Mouse (Mus musculus) cerebellum, adult 2 months (tissue): ENCODE measurements around the gene Ahnak. TPM values are rescaled to one million over a fixed set of nuclear protein-coding genes. Genes with fewer than 3 reads are reported as not detected.

Experiments used
- DNase-seq, 2 experiments: peaks; one replicate each; pipeline ENCODE4 v3.0.0; 2021
- H3K27ac ChIP-seq: fragments of 200-500 bp; 2 replicates; pipeline ENCODE4 v1.5.1; 2012; ENCODE audit warnings: low read length, control low read depth, inconsistent platforms; ENCODE audit not compliant: insufficient read depth
- H3K27me3 ChIP-seq: fragments of 200-500 bp; 2 replicates; pipeline ENCODE4 v1.6.1; 2012; ENCODE audit warnings: inconsistent platforms, mild to moderate bottlenecking, low read length, moderate library complexity; ENCODE audit not compliant: control insufficient read depth, insufficient read depth
- H3K4me1 ChIP-seq: fragments of 200-500 bp; 2 replicates; pipeline ENCODE4 v1.6.1; 2011; ENCODE audit warnings: low read length; ENCODE audit not compliant: control insufficient read depth, insufficient read depth
- H3K4me3 ChIP-seq: fragments of 200-500 bp; replicated peaks from 2 replicates; pipeline ENCODE3; 2011; ENCODE audit warnings: mild to moderate bottlenecking, low read depth, low read length, control low read depth; ENCODE audit not compliant: insufficient read depth
- CTCF ChIP-seq: fragments of 200-500 bp; IDR thresholded peaks from 2 replicates; pipeline ENCODE4 v1.5.1; 2011; ENCODE audit warnings: low read depth, mild to moderate bottlenecking, control low read depth, low read length, moderate library complexity, borderline replicate concordance; ENCODE audit not compliant: insufficient read depth
- POLR2A ChIP-seq: fragments of 200-500 bp; IDR thresholded peaks from 2 replicates; pipeline ENCODE4 v1.6.1; 2011; ENCODE audit warnings: low read length, control low read depth, borderline replicate concordance; ENCODE audit not compliant: insufficient read depth
- WGBS: fragments of 180-500 bp; shearing (Covaris S2); methylation state at CpG from one replicate; pipeline ENCODE4 v1.1.7; 2018; 5-methylcytosine and 5-hydroxymethylcytosine counted together
- polyA plus RNA-seq: library from polyadenylated mRNA; depleted of rRNA; stranded (reverse); fragments of >200 nt; gene quantifications from 2 replicates; pipeline ENCODE4 v1.2.3, GENCODE M21; 2012

Ahnak gene
- polyA plus RNA-seq, 1 experiment, result 5.8 TPM

- no peak for DNase-seq
- Histone ChIP-seq H3K4me1 (no peaks in the 10 kb centered on the region), H3K27me3 (no peaks in the 10 kb centered on the region), H3K27ac (no peak overlapping the region), H3K4me3 (no peak overlapping the region)
- TF ChIP-seq CTCF (no peak), POLR2A (no peak)
- 88% methylated on average over 3 of the region's 3 CpGs for WGBS
Observed at GRCm38 (mm10) chr19:9019298-9019697, 30.2 kb downstream of the Ahnak start.

GRCm38 (mm10) chr19:9023021-9023778 is 34.1 kb downstream of the Ahnak start:
- no peaks in the 10 kb centered on the region for H3K27me3 ChIP-seq
- H3K4me1 ChIP-seq, result peaks cover 5% of the 10 kb centered on the region
- no peak overlapping the region for H3K27ac ChIP-seq
- H3K4me3 ChIP-seq, result no peak overlapping the region
- WGBS, result 46% methylated on average over 11 of the region's 11 CpGs
- no peak for TF ChIP-seq POLR2A
- TF ChIP-seq CTCF, result no peak
- DNase-seq, result peak in 1 of 2 experiments; percentile 9

GRCm38 (mm10) chr19:9025562-9026257 is 36.6 kb downstream of the Ahnak start:
- Histone ChIP-seq H3K27me3 (no peaks in the 10 kb centered on the region), H3K4me3 (no peak overlapping the region), H3K27ac (no peak overlapping the region), H3K4me1 (peaks cover 13% of the 10 kb centered on the region)
- WGBS, result 78% methylated on average over 5 of the region's 5 CpGs
- no peak for DNase-seq
- no peak for TF ChIP-seq CTCF
- no peak for TF ChIP-seq POLR2A

- Histone ChIP-seq H3K27me3 (no peaks in the 10 kb centered on the region), H3K27ac (no peak overlapping the region), H3K4me1 (peaks cover 13% of the 10 kb centered on the region), H3K4me3 (no peak overlapping the region)
- TF ChIP-seq POLR2A (no peak), CTCF (no peak)
- WGBS, result 25% methylated on average over 4 of the region's 4 CpGs
- peak in 1 of 2 experiments; percentile 47 for DNase-seq
Observed at GRCm38 (mm10) chr19:9026634-9027033, 37.5 kb downstream of the Ahnak start.

GRCm38 (mm10) chr19:9027795-9028194 is 38.7 kb downstream of the Ahnak start:
- DNase-seq, result peak in 1 of 2 experiments; percentile 6
- H3K4me1 ChIP-seq, result peaks cover 13% of the 10 kb centered on the region
- H3K27ac ChIP-seq, result no peak overlapping the region
- no peak for TF ChIP-seq POLR2A
- no peak for TF ChIP-seq CTCF
- H3K27me3 ChIP-seq, result no peaks in the 10 kb centered on the region
- no peak overlapping the region for H3K4me3 ChIP-seq
- 79% methylated on average over 5 of the region's 5 CpGs for WGBS

GRCm38 (mm10) chr19:9028375-9028774 is 39.3 kb downstream of the Ahnak start:
- H3K4me3 ChIP-seq, result no peak overlapping the region
- H3K4me1 ChIP-seq, result peaks cover 13% of the 10 kb centered on the region
- no peak for DNase-seq
- no peak overlapping the region for H3K27ac ChIP-seq
- no peaks in the 10 kb centered on the region for H3K27me3 ChIP-seq
- 91% methylated on average over 3 of the region's 3 CpGs for WGBS
- TF ChIP-seq CTCF (no peak), POLR2A (no peak)

GRCm38 (mm10) chr19:9029640-9030262 is 40.7 kb downstream of the Ahnak start:
- H3K27ac ChIP-seq, result no peak overlapping the region
- peak; percentile 38 to 64 for DNase-seq
- H3K4me3 ChIP-seq, result no peak overlapping the region
- 14% methylated on average over 2 of the region's 2 CpGs for WGBS
- peaks cover 13% of the 10 kb centered on the region for H3K4me1 ChIP-seq
- no peaks in the 10 kb centered on the region for H3K27me3 ChIP-seq
- no peak for TF ChIP-seq POLR2A
- TF ChIP-seq CTCF, result no peak

GRCm38 (mm10) chr19:9032502-9033129 is 43.5 kb downstream of the Ahnak start:
- H3K4me1 ChIP-seq, result peaks cover 9% of the 10 kb centered on the region
- H3K27ac ChIP-seq, result no peak overlapping the region
- no peak for TF ChIP-seq CTCF
- no peak for TF ChIP-seq POLR2A
- H3K4me3 ChIP-seq, result no peak overlapping the region
- DNase-seq, result no peak
- WGBS, result 64% methylated on average over 7 of the region's 7 CpGs
- no peaks in the 10 kb centered on the region for H3K27me3 ChIP-seq
